Comparison of ENCODE assay signal across 8 mouse cellular contexts in the genomic region with DNA sequence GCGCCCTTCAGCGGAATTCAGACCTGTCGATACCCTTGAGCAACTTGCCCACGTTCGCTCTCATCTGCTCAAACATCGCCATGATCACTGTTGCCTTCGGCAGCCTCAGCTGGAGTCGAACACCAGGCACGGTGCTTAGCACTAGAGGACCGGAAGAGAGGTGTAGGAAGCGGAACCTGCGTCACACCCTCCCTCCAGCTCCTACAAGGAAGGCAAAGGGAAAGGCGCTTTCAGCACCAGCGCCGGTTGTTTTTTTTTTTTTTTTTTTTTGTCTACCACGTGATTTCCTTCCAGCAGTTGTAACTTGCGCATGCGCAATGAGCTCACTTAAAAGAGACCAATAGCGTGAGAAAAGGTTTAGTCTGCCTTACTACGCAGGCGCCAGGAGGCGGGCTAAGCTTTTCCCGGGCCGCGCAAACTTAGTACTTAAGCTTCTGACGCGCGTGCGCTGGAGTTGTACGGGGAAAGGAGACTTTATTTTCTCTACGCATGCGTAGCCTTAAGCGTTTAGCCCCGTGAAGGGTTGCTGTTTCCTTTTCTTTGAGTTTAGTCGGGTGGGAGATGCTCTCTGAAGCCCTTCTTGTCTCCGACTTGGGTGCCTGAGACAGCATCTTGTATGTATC. TPM values are rescaled to one million over a fixed set of nuclear protein-coding genes. Genes with fewer than 3 reads are reported as not detected.
DNase-seq lines count a peak whose midpoint lies in the region; ATAC-seq and TF ChIP-seq lines count a peak whose summit lies in the region.

TSS of gene Eif3k (minus strand) at position 214 of the 623 bp plus-strand sequence.
TSS of gene Map4k1 (plus strand) at position 400 of the 623 bp plus-strand sequence.

- H3K4me2 ChIP-seq in hindbrain, embryonic 13.5 days = peak within 1 kb of the TSS; percentile 98

- peak; percentile 99 for DNase-seq in Patski (ENCODE audit: low read depth, low spot score)
- DNase-seq in cerebellum, postnatal 14 days = peak; percentile 97
- DNase-seq in frontal cortex, postnatal 14 days (ENCODE audit: low spot score in 2 of 2) = peak; percentile 97
- DNase-seq in layer of hippocampus, postnatal 25 days (ENCODE audit: extremely low spot score in 1 of 2, low spot score in 1 of 2) = peak; percentile 77 to 93
- DNase-seq in lung, postnatal 25 days (ENCODE audit: low spot score) = peak; percentile 98
- peak; percentile 100 for DNase-seq in retina, embryonic 14.5 days (ENCODE audit: low spot score)
- DNase-seq in thymus, postnatal 4 days = peak; percentile 97

- H3K27ac ChIP-seq in hindbrain, embryonic 13.5 days = peak within 1 kb of the TSS; percentile 81

- H3K4me1 ChIP-seq in hindbrain, embryonic 13.5 days (replicated peaks) = peaks cover 16% of the 10 kb centered on the region

- H3K27me3 ChIP-seq in Patski = no peaks in the 10 kb centered on the region
- H3K27me3 ChIP-seq in hindbrain, embryonic 13.5 days = no peaks in the 10 kb centered on the region

- H3K9ac ChIP-seq in hindbrain, embryonic 13.5 days = peak within 1 kb of the TSS; percentile 86

- under 1% methylated on average over 36 of the region's 36 CpGs for WGBS in hindbrain, embryonic 13.5 days

- CTCF ChIA-PET in Patski (lab: Charles Lee) = interaction anchor here (0.6 kb wide), 1 partner anchor 9 kb away, joined by 4 read pairs; no protein-coding TSS in a partner anchor

- peak within 1 kb of the TSS; percentile 77 for H3K4me3 ChIP-seq in hindbrain, embryonic 13.5 days

- POLR2A ChIA-PET in Patski (lab: Charles Lee) = interaction anchor here (0.7 kb wide), 2 partner anchors 16 to 34 kb away, joined by 5 to 8 read pairs; no protein-coding TSS in a partner anchor

- no peak for TF ChIP-seq CTCF in Patski (IDR thresholded peaks at IDR 0.05)

- no peaks in the 10 kb centered on the region for H3K9me3 ChIP-seq in hindbrain, embryonic 13.5 days

- peaks cover 27% of the 10 kb centered on the region for H3K36me3 ChIP-seq in hindbrain, embryonic 13.5 days

- in situ Hi-C loops in Patski (cut with MboI; ENCODE audit: low pct_unique_long_range_greater_than_20kb) = loop anchor here (10.0 kb wide), 1 partner anchor 53 kb away; no protein-coding TSS in a partner anchor

- ATAC-seq in Patski = peak; percentile 91
- ATAC-seq in hindbrain, embryonic 13.5 days (ENCODE audit: low FRiP score) = peak; percentile 95

RNA-seq across cellular contexts. Expression of gene Eif3k, which starts in this region (rescaled TPM):
- polyA plus RNA-seq in Patski (2021) = 328 TPM
- polyA plus RNA-seq in hindbrain, embryonic 13.5 days (2015; fragmentation: Nextera tagmentation; extraction: Ambion mirVana) = 315 and 332 TPM in 2 replicates
- total RNA-seq in layer of hippocampus, postnatal 25 days (2021) = 100 to 1,000 TPM; 179 to 185 TPM

RNA-seq across cellular contexts. Expression of gene Map4k1, which starts in this region (rescaled TPM):
- polyA plus RNA-seq in Patski (2021) = 4.7 TPM
- polyA plus RNA-seq in hindbrain, embryonic 13.5 days (2015; fragmentation: Nextera tagmentation; extraction: Ambion mirVana) = 4.1 and 6.4 TPM in 2 replicates
- 1 to 10 TPM; 2.1 to 2.4 TPM for total RNA-seq in layer of hippocampus, postnatal 25 days (2021)

Comparison
In these comparisons a context has a peak if more than half of its experiments do, and no peak if none do; other contexts are left out.
1. Peak in every context shown above with its lines: DNase-seq, ATAC-seq, H3K4me3 ChIP-seq and H3K27ac ChIP-seq.